Mouse (Mus musculus) MEL (cell line): ENCODE measurements at regions not wholly inside any gene's neighbourhood (a gene's known extent, or its start where the extent isn't known, plus 50 kb on each side); places are given as distances from the start of the nearest gene placed in this dataset.
"Not testable (repeated sequence)": the region's sequence is repeated elsewhere in the genome, so short reads cannot be mapped to it uniquely, and the experiment has no call there.

ENCODE experiments used
- CTCF ChIP-seq, 3 experiments: IDR thresholded peaks in 2 of 3; conservative IDR thresholded peaks in 1 of 3; 2 replicates each; pipeline ENCODE4 v1.5.1; 2011 to 2012; ENCODE audit warnings: low read length in 3 of 3, low read depth in 2 of 3, mild to moderate bottlenecking in 2 of 3, improper control_type of control experiment in 1 of 3, inconsistent platforms in 1 of 3, mixed read lengths in 1 of 3, moderate library complexity in 1 of 3; ENCODE audit not compliant: control insufficient read depth in 1 of 3, insufficient read depth in 1 of 3, poor library complexity in 1 of 3, severe bottlenecking in 1 of 3
- EP300 ChIP-seq, 2 experiments: IDR thresholded peaks; 2 replicates each; pipeline ENCODE4 v1.6.1; 2011; ENCODE audit warnings: improper control_type of control experiment in 2 of 2, low read length in 2 of 2, low read depth in 1 of 2, mild to moderate bottlenecking in 1 of 2
- JUND ChIP-seq: IDR thresholded peaks from 2 replicates; pipeline ENCODE4 v1.6.1; 2011; ENCODE audit warnings: low read depth, mild to moderate bottlenecking, improper control_type of control experiment, low read length
- MAX ChIP-seq: IDR thresholded peaks from 2 replicates; pipeline ENCODE4 v1.6.1; 2011; ENCODE audit warnings: low read length, improper control_type of control experiment
- NELFE ChIP-seq: IDR thresholded peaks from 2 replicates; pipeline ENCODE4 v1.6.1; 2011; ENCODE audit warnings: low read depth, low read length, improper control_type of control experiment
- POLR2A ChIP-seq, 2 experiments: IDR thresholded peaks; 2 replicates each; pipeline ENCODE4 v1.6.1; 2011 to 2012; ENCODE audit warnings: low read length in 2 of 2, mild to moderate bottlenecking in 2 of 2, control low read depth in 1 of 2, improper control_type of control experiment in 1 of 2, low read depth in 1 of 2, moderate library complexity in 1 of 2; ENCODE audit not compliant: control insufficient read depth in 1 of 2, insufficient read depth in 1 of 2, poor library complexity in 1 of 2
- POLR2AphosphoS5 ChIP-seq: IDR thresholded peaks from 2 replicates; pipeline ENCODE4 v1.6.1; 2012; ENCODE audit warnings: low read depth, borderline replicate concordance, mild to moderate bottlenecking, inconsistent platforms, low read length, moderate library complexity, mixed read lengths
- RAD21 ChIP-seq: IDR thresholded peaks from 2 replicates; pipeline ENCODE4 v1.6.1; 2011; ENCODE audit warnings: mild to moderate bottlenecking, low read depth, low read length, improper control_type of control experiment
- TCF12 ChIP-seq: IDR thresholded peaks from 2 replicates; pipeline ENCODE4 v1.6.1; 2014; ENCODE audit warnings: low read depth, mild to moderate bottlenecking, inconsistent platforms, low read length, improper control_type of control experiment, moderate library complexity
- USF1 ChIP-seq: IDR thresholded peaks from 2 replicates; pipeline ENCODE4 v1.6.1; 2014; ENCODE audit warnings: low read depth, mild to moderate bottlenecking, inconsistent platforms, low read length, improper control_type of control experiment, moderate library complexity
- ZNF384 ChIP-seq: IDR thresholded peaks from 2 replicates; pipeline ENCODE4 v1.6.1; 2012; ENCODE audit warnings: low read depth, mild to moderate bottlenecking, inconsistent platforms, low read length, improper control_type of control experiment

DNA sequence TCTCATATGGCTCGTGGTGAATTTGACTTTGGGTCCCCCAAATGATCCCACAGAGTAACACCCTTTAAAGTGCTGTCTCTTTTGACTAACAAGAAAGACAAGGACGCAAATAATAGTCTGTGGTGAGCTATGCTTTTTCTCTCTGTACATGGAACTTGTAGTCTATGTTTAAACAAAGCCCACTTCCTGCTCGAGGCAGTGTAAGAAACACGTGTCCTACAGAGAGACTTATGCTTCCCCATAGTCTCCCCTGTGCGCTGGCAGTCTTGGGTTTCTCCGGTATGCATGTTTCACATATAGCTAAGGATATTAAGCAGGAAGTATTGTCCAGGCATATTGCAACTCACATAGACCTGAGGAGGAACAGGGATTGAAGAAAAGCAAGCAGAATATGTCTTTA is 879.0 kb upstream of the Olfr1507 start:
- TF ChIP-seq MAX; USF1; EP300 (IDR thresholded peaks at IDR 0.05; ENCODE audit: low read depth in 1 of 2, low read length in 2 of 2); POLR2A (IDR thresholded peaks at IDR 0.05; ENCODE audit: control insufficient read depth in 1 of 2, insufficient read depth in 1 of 2, low read depth in 1 of 2, low read length in 2 of 2, poor library complexity in 1 of 2); TCF12; ZNF384; CTCF (IDR thresholded peaks at IDR 0.05 in 2 of 3, conservative IDR thresholded peaks at IDR 0.05 in 1 of 3; ENCODE audit: control insufficient read depth in 1 of 3, insufficient read depth in 1 of 3, low read depth in 2 of 3, low read length in 3 of 3, poor library complexity in 1 of 3, severe bottlenecking in 1 of 3); NELFE; JUND; POLR2AphosphoS5; RAD21: not testable (repeated sequence)
